Mouse (Mus musculus) liver, adult 2 months (tissue): Measurements from ENCODE around the gene 1700001P01Rik. TPM values are rescaled to one million over a fixed set of nuclear protein-coding genes. Genes with fewer than 3 reads are reported as not detected.
A peak's percentile ranks its signal among the peaks of the same experiment; 100 is the strongest.

Experiments
- DNase-seq: peaks from one replicate; pipeline ENCODE4 v3.0.0-alpha.2; 2011; ENCODE audit warnings: low read depth, low spot score; ENCODE audit errors: extremely low read depth
- H3K27ac ChIP-seq: fragments of 200-500 bp; replicated peaks from 2 replicates; pipeline ENCODE4 v1.5.1; 2012; ENCODE audit warnings: low read depth, mild to moderate bottlenecking, control low read depth, inconsistent platforms, low read length; ENCODE audit not compliant: insufficient read depth
- H3K27me3 ChIP-seq: fragments of 200-500 bp; 2 replicates; pipeline ENCODE4 v1.6.1; 2012; ENCODE audit warnings: mild to moderate bottlenecking, moderate library complexity, low read length, inconsistent platforms; ENCODE audit not compliant: control insufficient read depth, insufficient read depth
- H3K36me3 ChIP-seq: fragments of 200-500 bp; 2 replicates; pipeline ENCODE4 v1.6.1; 2012; ENCODE audit warnings: low read length, inconsistent platforms; ENCODE audit not compliant: control insufficient read depth, insufficient read depth
- H3K4me1 ChIP-seq: fragments of 200-500 bp; 2 replicates; pipeline ENCODE4 v1.6.1; 2011; ENCODE audit warnings: low read length; ENCODE audit not compliant: control insufficient read depth, insufficient read depth
- H3K4me3 ChIP-seq: fragments of 200-500 bp; 2 replicates; pipeline ENCODE4 v1.5.1; 2011; ENCODE audit warnings: low read depth, mild to moderate bottlenecking, control low read depth, low read length, moderate library complexity; ENCODE audit not compliant: insufficient read depth
- H3K79me2 ChIP-seq: fragments of 200-500 bp; 2 replicates; pipeline ENCODE4 v1.6.1; 2012; ENCODE audit warnings: inconsistent platforms, mild to moderate bottlenecking, low read length, moderate library complexity; ENCODE audit not compliant: control insufficient read depth, insufficient read depth
- H3K9ac ChIP-seq: fragments of 200-500 bp; 2 replicates; pipeline ENCODE4 v1.6.1; 2012; ENCODE audit warnings: low read depth, mild to moderate bottlenecking, control low read depth, inconsistent platforms, low read length
- CTCF ChIP-seq: fragments of 200-500 bp; IDR thresholded peaks from 2 replicates; pipeline ENCODE4 v1.5.1; 2011; ENCODE audit warnings: low read depth, low read length, control low read depth
- POLR2A ChIP-seq: fragments of 200-500 bp; IDR thresholded peaks from 2 replicates; pipeline ENCODE4 v1.6.1; 2011; ENCODE audit warnings: low read length, control low read depth; ENCODE audit not compliant: insufficient read depth; ENCODE audit errors: extremely low read depth
- WGBS: fragments of 180-500 bp; shearing (Covaris S2); methylation state at CpG from one replicate; pipeline ENCODE4 v1.1.7; 2018; 5-methylcytosine and 5-hydroxymethylcytosine counted together
- polyA plus RNA-seq: library from polyadenylated mRNA; depleted of rRNA; stranded (reverse); fragments of >200 nt; gene quantifications from 2 replicates; pipeline ENCODE4 v1.2.3, GENCODE M21; 2012
- total RNA-seq: library from RNA; depleted of rRNA; stranded (reverse); fragments of >200 nt; gene quantifications from 2 replicates; pipeline ENCODE4 v1.2.3, GENCODE M21; 2014

1700001P01Rik gene
- total and polyA plus RNA-seq, 2 experiments, result not detected

- Histone ChIP-seq H3K27me3 (no peaks in the 10 kb centered on the region), H3K27ac (peak overlapping the region; percentile 71), H3K4me1 (peaks cover 66% of the 10 kb centered on the region), H3K4me3 (no peak overlapping the region), H3K36me3 (peaks cover 2% of the 10 kb centered on the region; the same call in 1 of the 2 replicates), H3K9ac (no peak overlapping the region), H3K79me2 (peaks cover 23% of the 10 kb centered on the region; the same call in 1 of the 2 replicates)
- 7% methylated on average over 5 of the region's 5 CpGs for WGBS
- peak; percentile 84 for DNase-seq
- no peak for TF ChIP-seq POLR2A
- no peak for TF ChIP-seq CTCF
These were observed 41.7 kb upstream of the 1700001P01Rik start for GRCm38 (mm10) chr11:97817379-97817778.

GRCm38 (mm10) chr11:97816916-97817315 lies 41.2 kb upstream of the 1700001P01Rik start:
- Histone ChIP-seq H3K4me3 (no peak overlapping the region), H3K36me3 (peaks cover 2% of the 10 kb centered on the region; the same call in 1 of the 2 replicates), H3K4me1 (peaks cover 67% of the 10 kb centered on the region), H3K27me3 (no peaks in the 10 kb centered on the region), H3K27ac (peak overlapping the region; percentile 47), H3K79me2 (peaks cover 24% of the 10 kb centered on the region; the same call in 1 of the 2 replicates), H3K9ac (0 out of 2 replicates have a peak overlapping the region, but pooled peaks have one; percentile 1)
- WGBS, result 9% methylated on average over 9 of the region's 9 CpGs
- peak; percentile 66 for DNase-seq
- TF ChIP-seq POLR2A (no peak), CTCF (no peak)

GRCm38 (mm10) chr11:97816176-97816575 lies 40.5 kb upstream of the 1700001P01Rik start:
- Histone ChIP-seq H3K9ac (no peak overlapping the region), H3K27ac (peak overlapping the region; percentile 47; the same call in 1 of the 2 replicates), H3K79me2 (peaks cover 17% of the 10 kb centered on the region; the same call in 1 of the 2 replicates), H3K36me3 (peaks cover 2% of the 10 kb centered on the region; the same call in 1 of the 2 replicates), H3K4me3 (no peak overlapping the region), H3K27me3 (no peaks in the 10 kb centered on the region), H3K4me1 (peaks cover 63% of the 10 kb centered on the region)
- no peak for TF ChIP-seq POLR2A
- no peak for TF ChIP-seq CTCF
- DNase-seq, result no peak
- 72% methylated on average over 5 of the region's 5 CpGs for WGBS

- Histone ChIP-seq H3K4me3 (no peak overlapping the region), H3K79me2 (peaks cover 17% of the 10 kb centered on the region; the same call in 1 of the 2 replicates), H3K9ac (no peak overlapping the region), H3K27me3 (no peaks in the 10 kb centered on the region), H3K27ac (0 out of 2 replicates have a peak overlapping the region, but pooled peaks have one; percentile 47), H3K36me3 (peaks cover 2% of the 10 kb centered on the region; the same call in 1 of the 2 replicates), H3K4me1 (peaks cover 64% of the 10 kb centered on the region)
- DNase-seq, result no peak
- TF ChIP-seq CTCF (no peak), POLR2A (no peak)
- WGBS, result 84% methylated on average over 11 of the region's 11 CpGs
These were observed 40.0 kb upstream of the 1700001P01Rik start for GRCm38 (mm10) chr11:97815736-97816135.

GRCm38 (mm10) chr11:97813746-97814515 lies 38.2 kb upstream of the 1700001P01Rik start:
- Histone ChIP-seq H3K9ac (peak overlapping the region; percentile 17; the same call in 1 of the 2 replicates), H3K27ac (peak overlapping the region; percentile 91), H3K4me3 (no peak overlapping the region), H3K27me3 (no peaks in the 10 kb centered on the region), H3K79me2 (peaks cover 20% of the 10 kb centered on the region; the same call in 1 of the 2 replicates), H3K36me3 (peaks cover 2% of the 10 kb centered on the region; the same call in 1 of the 2 replicates), H3K4me1 (peaks cover 66% of the 10 kb centered on the region)
- WGBS, result 28% methylated on average over 17 of the region's 17 CpGs
- TF ChIP-seq CTCF (0 out of 2 replicates have a peak, but pooled peaks have one; percentile 6), POLR2A (no peak)
- peak; percentile 86 for DNase-seq
